In the genomic region with DNA sequence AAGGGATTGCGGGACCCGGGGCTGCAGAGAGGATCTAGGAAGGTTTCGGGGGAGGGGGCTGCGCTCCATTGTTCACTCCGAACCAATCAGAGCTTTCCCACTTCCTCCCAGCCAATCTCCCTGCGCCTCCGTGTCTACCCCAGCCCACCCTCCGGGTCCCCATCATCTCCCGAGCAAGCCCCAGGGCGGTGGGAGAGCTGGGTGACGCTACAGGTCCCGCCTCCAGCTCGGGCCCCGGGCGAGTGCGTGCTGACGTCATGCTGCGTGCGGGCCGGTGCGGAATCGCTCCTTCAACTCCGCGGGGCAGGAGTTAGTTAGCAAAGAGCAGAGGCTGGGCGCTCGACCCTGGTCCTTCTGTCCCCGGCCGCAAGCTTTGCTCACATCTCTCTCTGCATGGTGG, we compare ENCODE assay signal across 9 mouse cellular contexts. TPM values are rescaled to one million over a fixed set of nuclear protein-coding genes. Genes with fewer than 3 reads are reported as not detected.
DNase-seq lines count a peak whose midpoint lies in the region; ATAC-seq and TF ChIP-seq lines count a peak whose summit lies in the region.
"Had no signal": no experiment of that assay in that cellular context is flagged by ENCODE, and none has a peak within 500 bp of the region (broad histone marks: within the 10 kb centered on the region; RNA-seq: fewer than 3 reads in every experiment).

No protein-coding gene starts in this region.

- peaks cover 32% of the 10 kb centered on the region for H3K27me3 ChIP-seq in kidney, adult 2 months (replicated peaks; ENCODE audit: control insufficient read depth, insufficient read depth, low read length)
- H3K27me3 ChIP-seq in forebrain, embryonic 10.5 days (ENCODE audit: poor library complexity, severe bottlenecking), result peaks cover 100% of the 10 kb centered on the region
- H3K27me3 ChIP-seq in liver, embryonic 11.5 days (replicated peaks; ENCODE audit: control insufficient read depth, insufficient read depth, low read length), result peaks cover 91% of the 10 kb centered on the region

- H3K27ac ChIP-seq in kidney, adult 2 months (ENCODE audit: insufficient read depth, low read depth, low read length), result no peak overlapping the region
- no peak overlapping the region for H3K27ac ChIP-seq in forebrain, embryonic 10.5 days
- no peak overlapping the region for H3K27ac ChIP-seq in liver, embryonic 11.5 days (ENCODE audit: low read depth, low read length)

- 0 out of 2 replicates have a peak, but pooled peaks cover 3% of the 10 kb centered on the region for H3K4me1 ChIP-seq in kidney, adult 2 months (ENCODE audit: control insufficient read depth, insufficient read depth, low read length)
- peaks cover 60% of the 10 kb centered on the region for H3K4me1 ChIP-seq in forebrain, embryonic 10.5 days
- peaks cover 15% of the 10 kb centered on the region for H3K4me1 ChIP-seq in liver, embryonic 11.5 days (replicated peaks; ENCODE audit: control insufficient read depth, insufficient read depth, low read length)

- peak; percentile 23 for DNase-seq in kidney, adult 2 months
- no peak for DNase-seq in kidney, adult 11 months
- DNase-seq in T-cell, adult 2 months (ENCODE audit: low spot score), result peak; percentile 68
- peak; percentile 91 for DNase-seq in forebrain, embryonic 10.5 days (ENCODE audit: extremely low spot score, low spot score)
- peak; percentile 58 for DNase-seq in heart, postnatal 4 days
- peak; percentile 82 for DNase-seq in liver, embryonic 11.5 days (ENCODE audit: low spot score)
- peak; percentile 38 to 49 for DNase-seq in natural killer cell, adult 2 months (ENCODE audit: low spot score in 2 of 2)
- peak; percentile 76 for DNase-seq in thymus, postnatal 25 days

- ATAC-seq in liver, embryonic 11.5 days (replicated peaks; ENCODE audit: low FRiP score), result peak; percentile 65

- no peak for TF ChIP-seq POLR2A in kidney, adult 2 months (IDR thresholded peaks at IDR 0.05; ENCODE audit: low read depth, low read length)

- TF ChIP-seq CTCF in kidney, adult 2 months (conservative IDR thresholded peaks at IDR 0.05; ENCODE audit: insufficient read depth, insufficient read length, low read depth, low read length), result no peak

- peak overlapping the region; percentile 78 for H3K4me2 ChIP-seq in liver, embryonic 11.5 days

- no peaks in the 10 kb centered on the region for H3K36me3 ChIP-seq in kidney, adult 2 months (ENCODE audit: control insufficient read depth, insufficient read depth, low read length)
- H3K36me3 ChIP-seq in forebrain, embryonic 10.5 days (replicated peaks), result no peaks in the 10 kb centered on the region
- no peaks in the 10 kb centered on the region for H3K36me3 ChIP-seq in liver, embryonic 11.5 days (ENCODE audit: control insufficient read depth, insufficient read depth, low read length)

- no peak overlapping the region for H3K9ac ChIP-seq in liver, embryonic 11.5 days (ENCODE audit: low read depth, low read length)

- WGBS in kidney, adult 2 months, result 2% methylated on average over 28 of the region's 28 CpGs
- WGBS in forebrain, embryonic 10.5 days, result under 1% methylated on average over 28 of the region's 28 CpGs
- 1% methylated on average over 28 of the region's 28 CpGs for WGBS in liver, embryonic 11.5 days

- no peaks in the 10 kb centered on the region; the same call in 1 of the 2 replicates for H3K9me3 ChIP-seq in forebrain, embryonic 10.5 days
- H3K9me3 ChIP-seq in liver, embryonic 11.5 days (ENCODE audit: control insufficient read depth, low read length), result no peaks in the 10 kb centered on the region

- H3K4me3 ChIP-seq in kidney, adult 2 months (ENCODE audit: insufficient read depth, low read depth, low read length), result no peak overlapping the region; the same call in 1 of the 2 replicates
- H3K4me3 ChIP-seq in forebrain, embryonic 10.5 days, result peak overlapping the region; percentile 54
- peak overlapping the region; percentile 52 for H3K4me3 ChIP-seq in liver, embryonic 11.5 days (ENCODE audit: low read depth, low read length)

RNA-seq across cellular contexts. Expression of gene Isl2, which starts 2.4 kb away (rescaled TPM):
- polyA plus RNA-seq in kidney, adult 2 months (2012; rRNA removed), result 0.05 TPM in 1 of 2 replicates, not detected in the other
- 1.0 TPM in 2 replicates for polyA plus RNA-seq in forebrain, embryonic 10.5 days (2016; fragmentation: Nextera tagmentation; extraction: Ambion mirVana)
- not detected for total RNA-seq in heart, postnatal 4 days (2021)
- polyA plus RNA-seq in liver, embryonic 11.5 days (2014; fragmentation: Nextera tagmentation; extraction: Ambion mirVana), result 2.1 TPM in 2 replicates
- total RNA-seq: adrenal gland, postnatal 4 days had no signal

RNA-seq across cellular contexts. Expression of gene Etfa, which starts 28.8 kb away (rescaled TPM):
- polyA plus RNA-seq in kidney, adult 2 months (2012; rRNA removed), result 157 and 192 TPM in 2 replicates
- 162 and 165 TPM in 2 replicates for polyA plus RNA-seq in forebrain, embryonic 10.5 days (2016; fragmentation: Nextera tagmentation; extraction: Ambion mirVana)
- total RNA-seq in heart, postnatal 4 days (2021), result 100 to 1,000 TPM; 537 to 600 TPM
- polyA plus RNA-seq in liver, embryonic 11.5 days (2014; fragmentation: Nextera tagmentation; extraction: Ambion mirVana), result 195 and 217 TPM in 2 replicates
